Mouse (Mus musculus) activated CD4-positive, CD25-positive, alpha-beta regulatory T cell (primary cell): ENCODE measurements around the gene Cd40. TPM values are rescaled to one million over a fixed set of nuclear protein-coding genes. Genes with fewer than 3 reads are reported as not detected.

Experiments
- polyA plus RNA-seq, 2 experiments: library from polyadenylated mRNA; unstranded; fragments of 100-300 nt; shearing (Covaris generic); gene quantifications; one replicate each; pipeline ENCODE4 v1.2.1; 2017

Gene Cd40
- polyA plus RNA-seq: 1 to 10 TPM in 1 of 2 experiments, under 1 TPM in 1; 0.67 to 3.4 TPM

GRCm38 (mm10) chr2:165054888-165055852 lies at the start of gene Cd40:
Gene Cd40, plus strand, starts transcription at chr2:165055627.

GRCm38 (mm10) chr2:165034131-165035057 lies 21.0 kb upstream of the Cd40 start, which contains the start of gene Ncoa5:
Gene Ncoa5, minus strand, starts transcription at chr2:165034867.

GRCm38 (mm10) chr2:165090650-165091049 lies 35.2 kb downstream of the Cd40 start, which contains the start of gene 1700025C18Rik:
Gene 1700025C18Rik, minus strand, starts transcription at chr2:165090750.

Other genes starting within 250 kb of the Cd40 start
- gene Zswim1, start 232.9 kb upstream of the Cd40 start, polyA plus RNA-seq: 10 to 100 TPM; 16.1 to 16.4 TPM
- under 1 TPM in 1 of 2 experiments, not detected in 1; 0.67 TPM for gene Spata25, start 227.1 kb upstream of the Cd40 start, polyA plus RNA-seq
- 100 to 1,000 TPM; 220 to 295 TPM for gene Ctsa, start 222.8 kb upstream of the Cd40 start, polyA plus RNA-seq
- gene Neurl2, start 222.2 kb upstream of the Cd40 start, polyA plus RNA-seq: 1 to 10 TPM; 1.6 to 2.6 TPM
- 1 to 10 TPM; 2.9 to 7.1 TPM for gene Pltp, start 197.9 kb upstream of the Cd40 start, polyA plus RNA-seq
- 100 to 1,000 TPM; 130 to 134 TPM for gene Pcif1, start 176.3 kb upstream of the Cd40 start, polyA plus RNA-seq
- gene Zfp335, start 143.9 kb upstream of the Cd40 start, polyA plus RNA-seq: 10 to 100 TPM; 21.9 to 32.6 TPM
- gene Mmp9, start 114.8 kb upstream of the Cd40 start, polyA plus RNA-seq: 10 to 100 TPM in 1 of 2 experiments, 1 to 10 TPM in 1; 1.6 to 46.3 TPM
- gene Slc12a5, start 94.8 kb upstream of the Cd40 start, polyA plus RNA-seq: under 1 TPM; 0.25 to 0.57 TPM
- 10 to 100 TPM; 42.4 to 48.8 TPM for gene Ncoa5, start 20.8 kb upstream of the Cd40 start, polyA plus RNA-seq
- not detected for gene 1700025C18Rik, start 35.1 kb downstream of the Cd40 start, polyA plus RNA-seq
- under 1 TPM in 1 of 2 experiments, not detected in 1; 0.11 TPM for gene Cdh22, start 179.2 kb downstream of the Cd40 start, polyA plus RNA-seq
- 10 to 100 TPM; 40.2 to 46.9 TPM for gene Slc35c2, start 232.2 kb downstream of the Cd40 start, polyA plus RNA-seq